Mouse (Mus musculus) intestine, postnatal 0 days (tissue): ENCODE data around the gene Nwd2. TPM values are rescaled to one million over a fixed set of nuclear protein-coding genes. Genes with fewer than 3 reads are reported as not detected.
A peak's percentile ranks its signal among the peaks of the same experiment; 100 is the strongest.

Experiments
- ATAC-seq: fragments of 200-750 bp; cut with Nextera tagmentation; 2 replicates; pipeline ENCODE4 v1.8.0; 2017; ENCODE audit warnings: mild to moderate bottlenecking, moderate TSS enrichment, moderate library complexity
- H3K27ac ChIP-seq: fragments of 300-500 bp; sonication (generic); 2 replicates; pipeline ENCODE4 v1.5.1; 2014; ENCODE audit warnings: mild to moderate bottlenecking, low read depth, low read length, moderate library complexity
- H3K27me3 ChIP-seq: fragments of 300-500 bp; sonication (generic); replicated peaks from 2 replicates; pipeline ENCODE4 v1.6.1; 2014; ENCODE audit warnings: low read length, mixed read lengths; ENCODE audit not compliant: control insufficient read depth, insufficient read depth
- H3K36me3 ChIP-seq: fragments of 300-500 bp; sonication (generic); 2 replicates; pipeline ENCODE4 v1.6.1; 2014; ENCODE audit warnings: mild to moderate bottlenecking, moderate library complexity; ENCODE audit not compliant: control insufficient read depth, insufficient read depth
- H3K4me1 ChIP-seq: fragments of 300-500 bp; sonication (generic); replicated peaks from 2 replicates; pipeline ENCODE4 v1.6.1; 2014; ENCODE audit warnings: antibody characterized with exemption, low read length, mixed read lengths; ENCODE audit not compliant: control insufficient read depth, insufficient read depth
- H3K4me2 ChIP-seq: fragments of 300-500 bp; sonication (generic); replicated peaks from 2 replicates; pipeline ENCODE4 v1.6.1; 2014; ENCODE audit warnings: low read depth, mild to moderate bottlenecking, moderate library complexity
- H3K4me3 ChIP-seq: fragments of 300-500 bp; sonication (generic); 2 replicates; pipeline ENCODE4 v1.5.1; 2014; ENCODE audit warnings: low read depth, low read length
- H3K9ac ChIP-seq: fragments of 300-500 bp; sonication (generic); 2 replicates; pipeline ENCODE4 v1.6.1; 2014; ENCODE audit warnings: mild to moderate bottlenecking, low read depth, low read length
- H3K9me3 ChIP-seq: fragments of 300-500 bp; sonication (generic); 2 replicates; pipeline ENCODE4 v1.6.1; 2016; ENCODE audit warnings: mixed run types; ENCODE audit not compliant: control insufficient read depth
- CTCF ChIP-seq: sonication (generic); IDR thresholded peaks from 2 replicates; pipeline ENCODE4 v1.5.1; 2016; ENCODE audit warnings: low read depth, mild to moderate bottlenecking, control low read depth, antibody characterized with exemption, moderate library complexity
- WGBS: fragments of 180-500 bp; shearing (Covaris S2); extraction: QIAGEN DNeasy Blood & Tissue Kit; methylation state at CpG from one replicate; pipeline ENCODE4 v1.1.7; 2014; 5-methylcytosine and 5-hydroxymethylcytosine counted together
- polyA plus RNA-seq: library from polyadenylated mRNA; unstranded; fragments of >200 nt; fragmentation: Nextera tagmentation; extraction: Ambion mirVana; gene quantifications from 2 replicates; pipeline ENCODE4 v1.2.1, GENCODE M21; 2015

The Nwd2 gene
- polyA plus RNA-seq, 1 experiment from 2014 or later: 0.27 TPM

DNA sequence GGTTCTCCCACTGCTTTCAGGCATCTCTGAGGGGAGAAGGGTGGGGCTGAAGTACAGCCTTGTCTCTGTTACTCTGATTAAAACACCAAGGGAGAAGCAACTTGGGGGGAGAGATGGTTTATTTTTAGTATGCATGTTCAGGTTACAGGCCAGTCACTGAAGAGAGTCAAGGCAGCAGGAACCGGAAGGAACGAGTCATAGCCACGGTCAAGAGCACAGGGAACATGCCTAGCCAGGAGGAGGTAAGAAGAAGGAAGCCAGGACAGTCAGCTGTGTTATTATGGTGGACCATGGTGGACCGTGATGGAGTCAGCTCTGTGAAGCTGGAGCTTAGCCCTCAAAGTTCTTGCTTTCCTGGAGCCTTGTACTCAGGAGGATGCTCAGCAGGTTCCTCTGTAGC lies 119.3 kb downstream of the Nwd2 start:
- Histone ChIP-seq H3K36me3 (no peaks in the 10 kb centered on the region), H3K27ac (no peak overlapping the region), H3K4me2 (no peak overlapping the region), H3K27me3 (no peaks in the 10 kb centered on the region), H3K4me1 (no peaks in the 10 kb centered on the region), H3K4me3 (no peak overlapping the region), H3K9me3 (no peaks in the 10 kb centered on the region), H3K9ac (no peak overlapping the region)
- TF ChIP-seq CTCF: no peak
- no peak for ATAC-seq
- WGBS: 75% methylated on average over 4 of the region's 4 CpGs

- Histone ChIP-seq H3K27me3 (no peaks in the 10 kb centered on the region), H3K4me1 (no peaks in the 10 kb centered on the region), H3K4me3 (no peak overlapping the region), H3K9ac (no peak overlapping the region), H3K4me2 (no peak overlapping the region), H3K27ac (no peak overlapping the region), H3K9me3 (no peaks in the 10 kb centered on the region), H3K36me3 (no peaks in the 10 kb centered on the region)
- 81% methylated on average over 2 of the region's 2 CpGs for WGBS
- TF ChIP-seq CTCF: no peak
- ATAC-seq: no peak
These were observed 124.1 kb downstream of the Nwd2 start for GRCm38 (mm10) chr5:63772971-63773370.

GRCm38 (mm10) chr5:63773603-63774002 lies 124.7 kb downstream of the Nwd2 start:
- no peak for TF ChIP-seq CTCF
- no peak overlapping the region for H3K27ac ChIP-seq
- ATAC-seq: no peak
- H3K27me3 ChIP-seq: no peaks in the 10 kb centered on the region
- no peaks in the 10 kb centered on the region for H3K36me3 ChIP-seq
- 58% methylated on average over 1 of the region's 1 CpGs for whole genome bisulfite sequencing
- no peak overlapping the region for H3K4me3 ChIP-seq
- H3K4me2 ChIP-seq: no peak overlapping the region
- H3K9me3 ChIP-seq: no peaks in the 10 kb centered on the region
- no peak overlapping the region for H3K9ac ChIP-seq
- H3K4me1 ChIP-seq: no peaks in the 10 kb centered on the region

- Histone ChIP-seq H3K36me3 (no peaks in the 10 kb centered on the region), H3K4me2 (no peak overlapping the region), H3K4me1 (no peaks in the 10 kb centered on the region), H3K4me3 (no peak overlapping the region), H3K9ac (no peak overlapping the region), H3K27ac (no peak overlapping the region), H3K27me3 (no peaks in the 10 kb centered on the region), H3K9me3 (no peaks in the 10 kb centered on the region)
- TF ChIP-seq CTCF: no peak
- 58% methylated on average over 10 of the region's 10 CpGs for WGBS
- ATAC-seq: no peak
These were observed 139.4 kb downstream of the Nwd2 start for GRCm38 (mm10) chr5:63788156-63788826.

DNA sequence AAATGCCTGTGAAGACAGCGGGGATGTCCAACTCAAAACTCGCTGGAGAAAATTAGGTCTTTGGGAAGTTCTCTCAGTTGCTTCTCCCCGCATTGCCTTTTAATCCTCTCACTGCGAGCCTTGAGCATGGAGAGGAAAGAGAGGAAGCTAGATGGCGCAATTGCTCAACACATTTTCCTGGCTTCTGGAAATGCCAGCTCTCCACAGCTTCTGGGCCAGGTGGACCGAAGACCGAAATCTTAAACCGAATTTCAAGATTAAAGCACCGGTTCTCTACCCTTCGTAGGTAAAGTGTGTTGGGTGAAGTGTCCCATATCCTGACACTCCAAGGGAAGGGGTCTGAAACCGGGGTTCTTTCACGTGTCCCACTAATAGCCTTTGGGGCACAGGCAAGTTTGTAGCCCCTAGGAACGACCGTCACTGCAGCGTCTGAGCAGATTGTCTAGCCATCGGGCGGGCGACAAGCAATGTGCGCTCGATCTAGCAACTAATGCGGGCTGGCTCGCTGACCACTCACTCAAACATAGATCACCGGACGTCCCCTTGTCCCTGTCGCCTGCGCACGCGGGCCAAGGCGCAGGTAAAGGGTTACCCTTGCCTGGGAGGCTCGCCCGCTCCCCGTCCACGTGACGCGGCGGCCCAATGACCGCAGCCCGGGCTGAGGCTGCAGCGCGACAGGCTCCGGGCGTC lies 163.1 kb downstream of the Nwd2 start, which contains the start of gene 0610040J01Rik:
Gene 0610040J01Rik (plus strand): TSS at position 545 of the 690 bp plus-strand sequence.
- 3% methylated on average over 42 of the region's 42 CpGs for WGBS
- no peaks in the 10 kb centered on the region for H3K36me3 ChIP-seq
- H3K27me3 ChIP-seq: 0 out of 2 replicates have a peak, but pooled peaks cover 3% of the 10 kb centered on the region
- H3K9ac ChIP-seq: peak within 1 kb of the TSS; percentile 64
- ATAC-seq: peak; percentile 85
- peak within 1 kb of the TSS; percentile 91 for H3K4me2 ChIP-seq
- H3K9me3 ChIP-seq: no peaks in the 10 kb centered on the region
- peak within 1 kb of the TSS; percentile 59 for H3K4me3 ChIP-seq
- H3K4me1 ChIP-seq: peaks cover 4% of the 10 kb centered on the region
- TF ChIP-seq CTCF: peak; percentile 90
- peak within 1 kb of the TSS; percentile 75 for H3K27ac ChIP-seq

- ATAC-seq: no peak
- Histone ChIP-seq H3K4me2 (peak overlapping the region; percentile 91), H3K4me1 (peaks cover 4% of the 10 kb centered on the region), H3K27me3 (0 out of 2 replicates have a peak, but pooled peaks cover 3% of the 10 kb centered on the region), H3K36me3 (no peaks in the 10 kb centered on the region), H3K9me3 (no peaks in the 10 kb centered on the region), H3K4me3 (peak overlapping the region; percentile 59), H3K9ac (peak overlapping the region; percentile 64), H3K27ac (peak overlapping the region; percentile 75)
- under 1% methylated on average over 26 of the region's 26 CpGs for WGBS
- TF ChIP-seq CTCF: no peak
These were observed 163.6 kb downstream of the Nwd2 start for GRCm38 (mm10) chr5:63812509-63812865.
